Mouse (Mus musculus) liver, adult (tissue): Measurements from ENCODE around the gene Efna2.

Source experiments
- GATA4 ChIP-seq: IDR thresholded peaks from 2 replicates; pipeline ENCODE4 v1.6.1; 2014; ENCODE audit warnings: mild to moderate bottlenecking, low read length; ENCODE audit not compliant: insufficient replicate concordance

Efna2 gene

DNA sequence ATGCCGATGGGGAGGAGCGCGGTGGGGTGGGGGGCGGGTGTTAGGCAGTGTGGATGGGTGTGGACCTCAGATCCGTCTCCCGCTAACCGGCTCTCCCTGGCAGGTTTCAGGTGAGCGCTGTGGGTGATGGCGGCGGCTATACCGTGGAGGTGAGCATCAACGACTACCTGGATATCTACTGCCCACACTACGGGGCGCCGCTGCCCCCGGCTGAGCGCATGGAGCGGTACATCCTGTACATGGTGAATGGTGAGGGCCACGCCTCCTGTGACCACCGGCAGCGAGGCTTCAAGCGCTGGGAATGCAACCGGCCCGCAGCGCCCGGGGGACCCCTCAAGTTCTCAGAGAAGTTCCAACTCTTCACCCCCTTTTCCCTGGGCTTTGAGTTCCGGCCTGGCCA is 7.4 kb downstream of the Efna2 start:
- no peak for TF ChIP-seq GATA4

DNA sequence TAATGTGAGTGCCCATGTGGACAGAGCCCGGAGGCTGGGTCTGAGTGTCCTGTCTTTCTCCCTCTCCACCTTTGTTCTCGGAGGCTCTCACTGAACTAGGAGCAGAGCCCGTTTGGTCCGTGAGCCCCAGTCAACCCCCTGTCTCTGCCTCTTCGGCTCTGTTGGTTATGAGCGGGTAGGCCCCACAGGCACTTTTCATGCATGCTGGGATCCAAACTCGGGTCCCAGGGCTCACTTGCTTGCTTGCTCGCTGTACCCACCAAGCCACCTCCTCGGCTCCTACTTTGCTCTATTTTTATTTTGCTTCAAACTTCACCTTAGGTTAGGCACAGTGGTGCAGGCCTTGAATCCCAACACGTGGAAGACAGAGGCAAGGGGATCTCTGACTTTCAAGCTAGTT is 8.5 kb downstream of the Efna2 start:
- TF ChIP-seq GATA4 = no peak

DNA sequence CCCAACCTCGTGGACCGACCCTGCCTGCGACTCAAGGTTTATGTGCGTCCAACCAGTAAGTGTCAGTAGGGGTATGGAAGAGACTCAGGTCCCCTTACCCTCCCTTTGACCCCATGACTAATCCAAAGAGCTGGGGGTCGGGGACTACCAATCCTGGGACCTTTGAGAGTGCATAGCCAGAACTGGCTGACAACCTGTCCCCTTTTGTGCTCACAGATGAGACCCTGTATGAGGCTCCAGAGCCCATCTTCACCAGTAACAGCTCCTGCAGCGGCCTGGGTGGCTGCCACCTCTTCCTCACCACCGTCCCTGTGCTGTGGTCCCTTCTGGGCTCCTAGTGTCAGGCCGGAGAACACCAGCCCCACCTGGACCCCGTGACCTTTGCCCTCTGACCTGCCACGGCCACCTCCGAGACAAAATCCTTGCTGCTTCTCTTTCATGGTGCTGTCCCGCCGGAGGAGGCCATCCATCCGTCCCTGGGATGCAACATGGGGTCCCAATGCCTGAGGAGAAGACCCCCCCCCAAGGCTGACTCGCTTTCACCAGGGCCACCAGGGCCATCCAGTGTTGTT is 9.3 kb downstream of the Efna2 start:
- TF ChIP-seq GATA4 = no peak

DNA sequence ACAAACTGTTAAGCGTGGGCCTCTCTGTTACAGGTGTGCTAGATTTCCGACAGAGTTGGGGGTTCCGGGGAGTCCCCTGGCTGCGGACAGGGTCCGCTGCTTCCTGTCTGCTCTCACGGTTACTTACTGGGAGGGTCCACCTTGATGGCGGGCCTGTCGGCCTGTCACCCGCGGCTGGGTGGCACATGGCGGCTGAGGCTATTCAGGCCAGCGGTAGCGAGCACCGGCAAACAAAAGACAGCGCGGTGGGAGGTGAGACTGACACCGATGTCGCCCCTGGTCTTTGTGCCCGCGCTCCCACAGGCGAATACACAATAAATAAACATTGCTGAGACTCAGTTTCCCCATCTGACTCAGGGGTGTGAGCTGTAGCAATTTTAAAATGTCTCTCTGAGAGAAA is 10.7 kb downstream of the Efna2 start:
- TF ChIP-seq GATA4 = no peak

DNA sequence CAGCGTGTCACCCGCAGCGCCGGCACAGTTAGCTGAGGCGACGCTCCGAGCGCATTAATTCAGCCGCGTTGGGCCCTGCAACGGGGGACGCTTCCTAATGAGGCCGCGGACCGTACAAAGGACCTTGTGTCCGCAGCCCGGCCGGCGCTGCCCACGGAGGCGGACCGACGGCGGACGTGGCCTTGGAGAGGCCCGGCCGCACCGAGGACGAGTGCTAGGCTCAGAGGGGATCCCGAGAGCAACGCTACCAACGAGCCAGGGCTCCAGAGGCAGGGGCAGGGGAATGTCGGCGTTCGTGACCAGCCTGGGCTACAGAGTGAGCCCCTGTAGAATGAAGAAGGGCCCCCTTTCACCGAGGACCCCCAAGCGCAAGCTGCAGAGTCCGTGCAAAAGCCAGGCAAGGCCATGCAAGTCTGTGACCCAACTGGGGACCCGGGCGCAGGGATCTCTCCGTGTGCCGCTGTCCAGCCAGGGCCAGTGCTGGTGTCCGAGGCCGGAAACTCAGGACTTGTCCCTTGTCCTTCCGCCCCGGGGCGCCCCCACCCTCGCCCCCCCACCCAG is 11.3 kb downstream of the Efna2 start:
- no peak for TF ChIP-seq GATA4

DNA sequence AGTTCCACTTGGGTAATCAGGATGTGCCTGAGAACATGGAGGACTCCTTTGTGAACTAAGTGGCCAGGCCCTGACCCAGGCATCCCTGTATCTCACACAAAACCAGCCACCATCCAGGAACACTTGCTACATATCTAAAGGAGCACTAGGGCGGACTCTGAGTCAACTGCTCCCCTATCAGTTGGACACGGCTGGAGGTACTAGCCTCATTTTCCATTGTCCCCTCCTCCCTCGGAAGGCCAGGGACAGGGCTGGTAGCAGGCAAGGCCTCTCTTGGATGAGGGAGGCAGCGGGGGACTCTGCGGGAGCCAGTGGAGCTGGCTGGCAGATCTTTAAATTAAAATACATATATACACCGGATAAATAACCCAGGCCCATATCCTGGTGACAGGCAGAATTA is 14.7 kb downstream of the Efna2 start:
- TF ChIP-seq GATA4 = no peak

DNA sequence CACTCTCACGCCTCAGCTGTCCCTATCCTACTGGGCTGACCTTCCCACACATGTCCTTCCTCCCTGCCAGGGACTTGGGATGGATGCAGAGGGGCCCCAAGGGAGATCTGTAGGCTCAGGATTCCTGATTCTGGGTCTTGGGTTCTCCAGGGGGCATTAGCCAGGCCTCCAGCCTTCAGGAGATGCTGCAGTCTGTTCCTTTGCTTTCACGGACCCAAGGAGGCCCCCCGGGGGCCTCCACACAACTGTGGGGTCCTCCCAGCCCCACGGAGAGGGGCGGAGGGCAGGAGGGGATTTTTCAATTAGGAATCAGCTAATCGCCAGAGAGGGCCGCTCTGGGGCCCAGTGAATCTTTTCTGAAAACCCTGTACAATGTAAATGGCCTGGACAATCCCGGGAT is 15.2 kb downstream of the Efna2 start:
- TF ChIP-seq GATA4 = no peak

DNA sequence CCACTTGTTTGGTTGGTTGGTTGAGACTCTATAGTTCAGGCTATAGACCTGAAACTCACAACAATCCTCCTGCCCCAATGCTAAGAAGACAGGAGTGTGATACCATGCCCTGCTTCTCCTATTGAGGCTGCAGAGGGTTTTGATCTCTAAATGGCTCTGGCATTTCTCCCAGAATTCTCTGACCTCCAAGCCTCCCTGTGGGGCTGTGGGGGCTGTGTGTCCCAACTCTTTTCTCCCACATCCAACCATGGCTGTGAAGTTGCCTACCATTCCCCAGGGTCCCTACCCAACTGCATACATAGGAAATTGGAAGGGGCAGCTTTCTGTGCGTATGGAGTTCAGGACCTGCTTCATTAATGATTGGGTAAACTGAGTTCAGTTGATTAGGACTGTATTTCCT is 16.9 kb downstream of the Efna2 start:
- TF ChIP-seq GATA4 = no peak

DNA sequence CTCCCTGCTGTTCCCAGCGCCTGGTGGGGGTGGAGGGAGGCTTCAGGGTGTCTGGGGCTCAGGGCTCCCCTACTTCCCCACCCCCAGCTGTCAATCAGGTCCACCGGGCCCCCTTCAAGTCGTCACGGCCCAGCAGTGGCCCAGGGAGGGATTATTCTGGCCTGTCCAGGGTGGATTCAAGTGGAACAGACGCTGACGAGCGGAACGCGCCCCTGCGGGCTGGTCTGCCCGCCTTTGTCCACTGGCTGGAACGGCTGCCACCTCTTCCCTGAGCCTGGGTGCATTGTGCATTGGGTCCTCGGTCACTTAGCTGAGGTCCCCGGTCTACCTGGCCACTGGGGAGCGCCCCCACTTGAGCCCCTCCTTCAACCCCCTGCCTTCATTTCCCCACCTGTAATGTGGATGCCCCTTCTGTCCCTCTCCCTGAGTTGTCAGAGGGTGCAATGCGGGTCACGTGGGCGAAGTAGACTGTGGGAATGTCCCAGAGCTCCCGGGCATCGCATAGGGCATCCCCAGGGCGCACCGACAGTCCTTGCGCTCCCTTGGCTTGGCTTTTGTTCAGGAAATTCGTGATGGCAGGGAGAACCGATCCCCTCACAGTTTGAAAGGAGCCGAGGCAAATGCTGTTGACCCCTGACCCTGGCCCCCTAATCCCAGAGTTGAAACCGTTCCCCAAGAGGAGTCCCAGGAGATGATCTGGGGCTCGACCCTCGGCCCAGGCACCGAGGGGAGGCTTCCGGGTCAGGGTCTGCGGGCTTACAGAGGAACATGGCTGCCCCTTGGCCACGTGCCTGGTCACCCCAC is 17.7 kb downstream of the Efna2 start:
- no peak for TF ChIP-seq GATA4

DNA sequence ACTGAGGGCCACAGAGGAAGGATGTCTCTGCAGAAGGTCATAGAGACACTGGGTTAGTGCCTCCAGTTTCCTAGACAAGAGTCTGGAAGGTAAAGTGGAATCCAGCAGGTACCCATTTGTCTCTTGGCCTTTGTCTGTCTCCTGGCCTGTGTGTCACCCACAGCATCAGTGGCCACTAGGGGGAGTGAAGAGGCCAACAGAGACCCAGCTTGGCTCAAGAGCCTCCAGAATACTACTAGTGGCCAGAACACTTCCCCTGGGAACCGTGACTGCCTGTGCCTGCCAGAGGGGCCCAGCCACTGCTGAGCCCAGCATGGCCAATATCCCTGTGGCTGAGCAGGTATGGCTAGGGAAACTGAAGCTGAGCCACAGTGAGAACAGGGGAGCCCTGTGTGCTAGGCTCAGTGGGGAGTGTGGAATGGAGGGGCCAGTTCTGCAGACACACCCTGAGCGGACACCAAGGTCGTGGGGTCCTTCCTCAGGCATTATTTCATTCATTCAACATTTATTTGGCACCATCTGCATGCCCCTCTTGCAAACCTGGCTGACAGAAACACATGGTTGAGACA is 20.2 kb downstream of the Efna2 start:
- TF ChIP-seq GATA4 = no peak

DNA sequence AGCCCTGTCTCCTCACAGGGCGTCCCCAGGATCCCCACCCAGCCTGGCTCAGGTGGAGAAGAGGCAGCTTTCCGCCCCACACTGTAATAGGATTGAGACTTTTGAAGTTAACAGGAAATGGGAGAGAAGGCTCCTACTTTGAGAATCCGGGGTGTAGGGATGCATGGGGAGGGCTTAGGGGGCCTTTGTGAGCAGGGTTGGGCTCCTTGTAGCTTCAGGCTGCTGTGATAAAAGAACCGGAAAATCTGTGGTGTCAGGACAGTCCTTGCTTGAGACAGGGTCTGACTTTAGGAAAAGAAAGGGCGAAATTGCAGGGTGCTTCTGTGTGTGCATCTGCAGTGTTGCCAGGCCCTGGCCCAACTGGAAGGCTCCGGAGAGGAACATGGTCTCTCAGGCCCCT is 21.2 kb downstream of the Efna2 start:
- TF ChIP-seq GATA4 = no peak

DNA sequence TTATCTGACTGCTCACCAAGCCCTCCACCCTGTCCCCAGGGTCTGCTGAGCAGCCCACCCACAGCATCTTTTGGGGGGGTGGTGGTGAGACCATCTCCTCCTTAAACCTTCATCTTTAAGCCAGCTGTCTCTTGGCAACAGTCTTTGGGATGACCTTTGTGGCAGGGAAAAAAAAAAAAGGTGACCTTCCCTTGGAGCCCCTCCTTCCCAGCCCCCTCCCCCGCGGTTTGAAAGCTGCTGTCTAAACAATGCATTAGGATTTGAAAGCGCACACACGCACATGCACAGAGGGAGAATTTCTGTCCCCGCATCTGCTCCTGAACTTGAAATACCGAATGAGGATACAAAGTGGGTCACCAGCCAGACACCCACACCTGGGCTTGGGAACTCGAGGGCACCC is 24.8 kb downstream of the Efna2 start:
- no peak for TF ChIP-seq GATA4

DNA sequence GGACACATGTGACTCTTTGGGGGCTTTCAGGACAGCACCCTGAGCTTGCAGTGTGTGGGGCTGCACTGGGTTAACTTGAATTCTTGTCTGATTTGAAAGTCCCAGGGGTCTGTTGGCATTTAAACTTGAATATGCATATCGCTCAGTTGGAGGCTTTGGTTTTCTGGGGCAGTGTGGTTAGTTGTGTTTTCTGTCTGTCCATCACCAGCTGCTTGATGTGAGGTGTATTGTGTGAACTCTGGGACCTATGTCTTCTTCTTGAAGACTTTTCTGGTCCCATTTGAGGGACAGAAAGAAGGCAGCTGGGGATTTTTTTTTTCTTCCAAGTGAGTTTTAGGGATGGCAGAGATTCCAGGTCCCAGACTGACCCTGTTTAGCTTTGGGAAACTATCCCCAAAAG is 27.9 kb downstream of the Efna2 start:
- TF ChIP-seq GATA4 = no peak

DNA sequence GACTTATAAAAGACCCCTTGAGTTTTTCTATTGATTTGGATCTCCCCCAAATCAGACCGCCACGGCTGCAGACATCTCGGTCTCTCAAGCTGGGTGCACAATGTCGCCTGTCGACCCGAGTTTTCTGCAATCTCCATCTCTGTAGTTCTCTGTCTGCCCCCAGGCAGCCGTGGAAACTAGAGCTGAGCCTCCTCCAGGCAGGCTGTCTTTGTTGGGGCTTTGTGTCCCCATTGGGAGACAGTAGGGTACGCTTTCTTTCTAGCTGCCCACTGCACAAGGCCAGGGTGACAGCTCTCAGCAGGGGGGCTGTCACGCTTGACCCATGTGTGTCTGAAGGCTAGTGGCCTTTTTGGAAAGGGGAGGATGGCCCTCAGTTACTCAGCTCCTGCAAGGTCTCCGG is 28.4 kb downstream of the Efna2 start:
- no peak for TF ChIP-seq GATA4

DNA sequence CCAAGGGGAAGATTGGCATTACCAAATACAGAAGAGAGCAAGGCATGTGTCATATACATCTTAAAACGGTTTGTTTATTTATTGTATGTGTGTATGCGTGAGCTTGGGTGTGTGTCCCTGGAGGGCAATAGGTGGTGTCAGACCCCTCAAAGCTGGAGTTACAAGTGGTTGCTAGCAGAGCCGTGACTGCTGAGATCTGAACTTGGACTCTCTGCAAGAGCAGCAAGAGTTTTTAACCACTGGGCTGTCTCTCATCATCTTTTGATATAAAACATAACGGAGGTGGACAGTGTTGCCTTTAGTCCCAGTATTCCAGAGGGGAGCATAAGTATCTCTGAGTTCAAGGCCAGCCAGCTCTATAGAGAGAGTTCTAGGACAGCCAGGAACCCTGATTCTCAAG is 29.0 kb downstream of the Efna2 start:
- no peak for TF ChIP-seq GATA4

DNA sequence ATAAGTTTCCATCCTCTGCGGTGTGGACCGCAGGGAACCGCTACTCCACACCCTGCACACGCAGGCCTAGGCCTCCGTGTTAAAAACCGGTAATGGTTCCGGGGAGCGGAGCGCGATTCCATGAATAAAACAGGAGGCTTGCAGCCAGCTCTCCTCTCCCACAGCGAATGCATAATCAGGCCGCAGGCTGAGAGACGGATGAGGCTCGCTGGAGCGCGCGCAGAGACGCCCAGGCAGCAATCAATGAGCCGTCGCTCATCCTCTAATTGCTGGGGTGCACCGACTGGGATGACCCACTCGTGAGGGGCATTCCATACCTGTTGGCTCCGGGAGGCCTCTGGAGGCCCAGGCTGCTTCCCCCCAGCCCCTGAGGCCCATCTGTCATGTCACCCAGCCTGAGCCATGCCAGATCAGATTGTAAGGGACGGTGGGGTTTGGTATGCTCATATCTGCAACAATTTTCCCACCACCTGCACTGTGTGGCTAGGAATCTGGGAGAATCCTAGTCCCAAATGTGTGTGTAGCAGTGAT is 29.6 kb downstream of the Efna2 start:
- TF ChIP-seq GATA4 = no peak
